Mouse (Mus musculus) brown adipose tissue, adult 24 weeks (tissue): Measurements from ENCODE around the gene Ess2. TPM values are rescaled to one million over a fixed set of nuclear protein-coding genes. Genes with fewer than 3 reads are reported as not detected.

Source experiments
- H3K27ac ChIP-seq: fragments of 200-500 bp; replicated peaks from 2 replicates; pipeline ENCODE4 v1.5.1; 2012; ENCODE audit warnings: low read depth, mild to moderate bottlenecking, low read length
- H3K4me1 ChIP-seq: fragments of 200-500 bp; 2 replicates; pipeline ENCODE4 v1.6.1; 2012; ENCODE audit warnings: low read length, mixed read lengths; ENCODE audit not compliant: control insufficient read depth, insufficient read depth, insufficient read length
- H3K4me3 ChIP-seq: fragments of 200-500 bp; 2 replicates; pipeline ENCODE4 v1.5.1; 2012; ENCODE audit warnings: low read depth, mild to moderate bottlenecking, low read length, moderate library complexity; ENCODE audit not compliant: insufficient read depth
- polyA plus RNA-seq: library from polyadenylated mRNA; stranded (reverse); fragments of >200 nt; gene quantifications from 2 replicates; pipeline ENCODE4 v1.2.4, GENCODE M21; 2012; ENCODE audit not compliant: missing spikeins, insufficient read depth, insufficient read length

The Ess2 gene
- polyA plus RNA-seq, 1 experiment = 8.8 TPM

- Histone ChIP-seq H3K27ac (peak overlapping the region; percentile 81), H3K4me1 (peaks cover 10% of the 10 kb centered on the region; the same call in 1 of the 2 replicates), H3K4me3 (peak overlapping the region; percentile 95)
Observed at GRCm38 (mm10) chr16:17890917-17891566, 20.1 kb downstream of the Ess2 start.

- peak overlapping the region; percentile 95 for H3K4me3 ChIP-seq
- H3K27ac ChIP-seq = no peak overlapping the region
- peaks cover 10% of the 10 kb centered on the region; the same call in 1 of the 2 replicates for H3K4me1 ChIP-seq
Observed at GRCm38 (mm10) chr16:17890342-17890727, 20.8 kb downstream of the Ess2 start.

- peaks cover 10% of the 10 kb centered on the region; the same call in 1 of the 2 replicates for H3K4me1 ChIP-seq
- no peak overlapping the region for H3K27ac ChIP-seq
- H3K4me3 ChIP-seq = peak overlapping the region; percentile 95; the same call in 1 of the 2 replicates
Observed at GRCm38 (mm10) chr16:17889689-17890341, 21.3 kb downstream of the Ess2 start.

GRCm38 (mm10) chr16:17884116-17884515 is 27.0 kb downstream of the Ess2 start:
- H3K4me1 ChIP-seq = 0 out of 2 replicates have a peak, but pooled peaks cover 2% of the 10 kb centered on the region
- no peak overlapping the region for H3K4me3 ChIP-seq
- H3K27ac ChIP-seq = no peak overlapping the region

- Histone ChIP-seq H3K4me3 (no peak overlapping the region), H3K4me1 (0 out of 2 replicates have a peak, but pooled peaks cover 2% of the 10 kb centered on the region), H3K27ac (no peak overlapping the region)
Observed at GRCm38 (mm10) chr16:17882196-17882595, 29.0 kb downstream of the Ess2 start.

GRCm38 (mm10) chr16:17879571-17879970 is 31.6 kb downstream of the Ess2 start:
- H3K4me1 ChIP-seq = peaks cover 7% of the 10 kb centered on the region
- H3K27ac ChIP-seq = no peak overlapping the region
- no peak overlapping the region for H3K4me3 ChIP-seq

GRCm38 (mm10) chr16:17876096-17876495 is 35.1 kb downstream of the Ess2 start:
- Histone ChIP-seq H3K4me3 (no peak overlapping the region), H3K4me1 (peaks cover 7% of the 10 kb centered on the region), H3K27ac (no peak overlapping the region)

GRCm38 (mm10) chr16:17875174-17875573 is 36.0 kb downstream of the Ess2 start:
- Histone ChIP-seq H3K4me3 (no peak overlapping the region), H3K27ac (no peak overlapping the region; the same call in 1 of the 2 replicates), H3K4me1 (peaks cover 7% of the 10 kb centered on the region)

GRCm38 (mm10) chr16:17872995-17873394 is 38.2 kb downstream of the Ess2 start:
- Histone ChIP-seq H3K27ac (no peak overlapping the region), H3K4me1 (peaks cover 5% of the 10 kb centered on the region), H3K4me3 (no peak overlapping the region)

- Histone ChIP-seq H3K4me3 (no peak overlapping the region), H3K27ac (no peak overlapping the region), H3K4me1 (peaks cover 5% of the 10 kb centered on the region)
Observed at GRCm38 (mm10) chr16:17871248-17871647, 39.9 kb downstream of the Ess2 start.

- Histone ChIP-seq H3K27ac (no peak overlapping the region), H3K4me3 (no peak overlapping the region), H3K4me1 (no peaks in the 10 kb centered on the region)
Observed at GRCm38 (mm10) chr16:17865770-17866169, 45.4 kb downstream of the Ess2 start.

- H3K27ac ChIP-seq = no peak overlapping the region
- no peaks in the 10 kb centered on the region for H3K4me1 ChIP-seq
- no peak overlapping the region for H3K4me3 ChIP-seq
Observed at GRCm38 (mm10) chr16:17865293-17865692, 45.9 kb downstream of the Ess2 start.

GRCm38 (mm10) chr16:17858592-17858991 is 52.6 kb downstream of the Ess2 start:
- H3K4me1 ChIP-seq = peaks cover 5% of the 10 kb centered on the region

GRCm38 (mm10) chr16:17857157-17857556 is 54.0 kb downstream of the Ess2 start:
- H3K27ac ChIP-seq = no peak overlapping the region
- H3K4me1 ChIP-seq = peaks cover 5% of the 10 kb centered on the region
- H3K4me3 ChIP-seq = no peak overlapping the region

More at GRCm38 (mm10) chr16:17858592-17858991, 52.6 kb downstream of the Ess2 start:
- no peak overlapping the region for H3K27ac ChIP-seq
- H3K4me3 ChIP-seq = no peak overlapping the region

GRCm38 (mm10) chr16:17853263-17853662 is 57.9 kb downstream of the Ess2 start:
- H3K4me3 ChIP-seq = no peak overlapping the region
- no peak overlapping the region for H3K27ac ChIP-seq
- peaks cover 5% of the 10 kb centered on the region for H3K4me1 ChIP-seq

- H3K4me3 ChIP-seq = no peak overlapping the region
Observed at GRCm38 (mm10) chr16:17851860-17852259, 59.3 kb downstream of the Ess2 start.

More at GRCm38 (mm10) chr16:17851860-17852259, 59.3 kb downstream of the Ess2 start:
- no peak overlapping the region for H3K27ac ChIP-seq
- H3K4me1 ChIP-seq = no peaks in the 10 kb centered on the region
